Mouse (Mus musculus) cerebellum, adult 8-10 months (tissue): ENCODE results near the gene Gm5141.
A peak's percentile ranks its signal among the peaks of the same experiment; 100 is the strongest.
"Not testable (repeated sequence)": the region's sequence is repeated elsewhere in the genome, so short reads cannot be mapped to it uniquely, and the experiment has no call there.

Experiments
- DNase-seq: peaks from one replicate; pipeline ENCODE4 v3.0.0; 2022

Gm5141 gene

DNA sequence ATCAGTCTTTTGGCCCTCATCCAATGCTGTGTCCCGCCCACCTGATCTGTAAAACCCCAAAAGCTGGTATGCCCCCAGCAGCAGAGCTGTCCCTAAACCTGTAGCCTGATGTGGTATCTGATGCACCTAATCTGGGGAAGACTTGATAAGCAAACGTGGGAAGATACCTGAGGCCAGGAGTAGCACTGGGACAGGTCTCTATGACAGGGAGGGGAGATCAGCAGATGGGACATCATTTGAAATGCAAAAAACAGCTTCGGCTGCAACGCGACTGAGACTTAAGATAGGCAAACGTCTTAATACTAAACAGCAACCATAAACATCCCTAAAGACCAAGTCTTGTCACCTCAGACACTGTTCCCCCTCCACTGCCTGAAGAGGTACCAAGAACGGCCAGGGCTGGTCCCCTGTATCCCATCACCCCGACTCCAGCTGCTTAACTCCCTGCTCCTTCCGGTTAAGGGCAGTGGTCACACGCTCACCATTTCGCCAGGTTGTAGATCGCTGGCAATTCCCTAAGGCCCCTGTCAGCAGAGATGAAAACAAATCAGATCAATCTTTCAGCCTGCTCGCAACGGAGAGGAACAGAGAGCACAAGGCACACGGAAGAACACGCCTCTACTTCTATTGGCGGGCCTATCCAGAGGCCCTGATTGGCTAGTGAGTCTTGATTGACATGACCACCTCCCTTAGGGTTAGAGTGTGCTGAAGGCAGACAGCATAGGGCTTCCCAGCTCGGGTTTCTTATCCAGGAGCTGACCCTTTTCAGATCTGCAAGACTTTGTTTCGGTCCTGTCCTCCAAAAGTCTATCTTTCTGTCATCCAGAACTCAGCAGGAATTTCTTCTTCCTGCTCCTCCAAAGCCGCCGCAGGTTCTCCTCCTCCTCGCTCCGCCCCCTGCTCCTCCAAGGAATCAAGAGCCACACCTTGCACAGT, at the start of gene Gm5141:
TSS of gene Gm5141 (minus strand) at position 610 of the 936 bp plus-strand sequence.
- DNase-seq: peak; percentile 64

DNA sequence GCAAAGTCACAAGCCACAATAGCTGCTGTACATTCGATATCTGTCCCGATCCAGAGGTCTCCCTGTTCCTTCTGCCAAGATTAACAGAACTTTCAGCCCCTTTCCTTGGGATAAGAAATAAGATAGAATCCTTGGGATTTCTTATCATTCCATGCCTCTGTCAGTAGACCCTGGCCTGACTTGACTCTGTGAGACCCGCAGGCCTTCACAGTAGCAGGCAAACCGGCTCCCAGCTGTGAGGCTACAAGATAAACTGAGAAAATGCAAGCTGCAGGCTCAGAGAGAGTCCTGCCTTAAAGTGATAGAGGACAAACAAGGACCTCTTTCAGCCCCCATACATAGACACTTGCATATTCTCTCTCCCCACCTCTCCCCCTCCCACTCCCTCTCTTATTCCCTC, 47.7 kb upstream of the Gm5141 start:
- no peak for DNase-seq

DNA sequence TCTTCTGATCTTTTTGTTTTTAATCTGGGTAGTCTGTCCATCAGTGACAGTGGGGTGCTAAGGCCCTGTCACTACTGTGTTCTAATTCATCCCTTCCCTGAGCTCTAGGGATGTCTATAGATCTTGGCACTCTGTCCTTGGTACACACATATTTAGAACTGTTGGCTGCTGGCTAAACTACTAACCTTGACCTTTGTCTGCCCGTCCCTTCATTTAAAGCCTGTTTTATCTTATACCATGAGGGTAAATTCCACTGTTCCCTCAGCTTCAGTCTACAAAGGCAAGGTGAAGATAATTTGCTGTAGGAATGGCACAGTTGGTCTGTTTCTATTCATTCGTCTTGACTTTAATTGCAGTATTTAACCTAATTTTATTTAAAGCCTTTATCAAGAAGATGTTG, 46.6 kb upstream of the Gm5141 start:
- no peak for DNase-seq

DNA sequence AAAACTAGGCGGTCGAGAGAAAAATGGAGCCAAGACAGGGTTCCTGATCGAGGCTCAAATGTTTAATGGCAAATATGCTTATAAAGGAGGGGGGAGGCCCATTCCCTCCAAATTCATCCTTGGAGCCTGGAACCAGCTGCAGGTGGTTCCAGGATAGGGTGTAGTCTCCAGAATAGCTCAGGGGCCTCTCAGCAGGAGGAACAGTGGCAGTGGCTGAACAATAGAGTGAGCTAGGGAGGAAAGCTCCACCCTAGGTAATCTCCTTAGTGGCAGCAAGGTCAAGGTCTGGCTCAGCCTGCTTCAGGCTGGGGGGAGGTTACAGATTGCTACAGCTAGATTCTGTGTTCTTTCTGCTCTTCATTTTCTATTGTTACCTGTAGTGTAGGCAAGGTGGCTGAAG, 30.1 kb upstream of the Gm5141 start:
- not testable (repeated sequence) for DNase-seq

DNA sequence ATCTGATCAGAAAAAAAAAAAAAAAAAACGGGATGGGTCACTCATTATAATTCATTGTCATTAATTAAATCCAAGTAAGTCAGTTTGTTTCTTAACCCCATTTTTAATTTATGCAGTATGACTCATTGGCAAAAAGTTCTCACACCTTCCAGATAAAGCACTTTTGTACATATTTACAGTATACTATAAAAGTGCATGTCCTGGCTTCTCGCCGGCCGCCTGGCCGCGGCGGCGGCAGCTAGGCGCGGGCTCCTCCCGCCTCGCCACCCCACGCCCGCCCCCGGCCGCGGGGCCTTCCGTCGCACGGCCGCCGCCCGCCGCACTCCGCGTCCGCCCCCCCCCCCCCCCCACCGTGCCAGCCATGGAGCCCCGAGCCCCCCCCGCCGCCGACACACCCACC, 27.1 kb upstream of the Gm5141 start:
- no peak for DNase-seq

DNA sequence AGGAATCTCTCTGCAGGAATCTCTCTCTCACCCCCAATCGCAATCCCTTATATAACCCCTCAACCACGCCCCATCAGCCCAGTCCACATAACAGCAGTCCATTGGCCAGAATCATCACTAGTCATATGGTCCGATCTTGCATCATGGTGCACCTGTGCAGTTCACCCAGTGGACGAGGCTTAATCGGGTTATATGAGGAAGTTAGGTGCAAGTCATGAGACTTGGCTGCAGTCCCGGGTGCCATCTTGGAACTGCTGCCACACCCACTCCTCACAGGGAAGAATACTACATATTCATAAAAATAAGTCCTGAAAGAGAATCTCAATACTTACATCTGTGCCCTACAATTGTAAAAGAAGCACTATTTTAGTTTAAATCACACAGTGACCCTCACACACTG, 22.4 kb upstream of the Gm5141 start:
- not testable (repeated sequence) for DNase-seq

DNA sequence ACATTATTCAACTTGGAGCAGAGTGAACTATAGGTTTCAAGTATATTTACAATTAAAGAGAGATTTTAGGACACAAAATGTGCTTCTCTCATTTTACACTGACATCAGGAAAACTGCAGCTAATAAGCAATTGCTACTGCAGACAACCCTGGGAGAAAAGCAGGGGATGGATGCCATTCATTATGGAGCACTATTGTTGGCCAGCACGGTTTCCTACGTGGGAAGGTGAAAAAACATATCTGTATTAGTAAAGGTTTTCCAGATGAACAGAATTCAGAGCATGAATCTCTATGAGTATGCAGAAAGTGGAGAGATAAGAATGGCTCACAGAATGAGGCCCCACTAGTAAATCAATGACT, 506 bp upstream of the Gm5141 start:
- DNase-seq: not testable (repeated sequence)

DNA sequence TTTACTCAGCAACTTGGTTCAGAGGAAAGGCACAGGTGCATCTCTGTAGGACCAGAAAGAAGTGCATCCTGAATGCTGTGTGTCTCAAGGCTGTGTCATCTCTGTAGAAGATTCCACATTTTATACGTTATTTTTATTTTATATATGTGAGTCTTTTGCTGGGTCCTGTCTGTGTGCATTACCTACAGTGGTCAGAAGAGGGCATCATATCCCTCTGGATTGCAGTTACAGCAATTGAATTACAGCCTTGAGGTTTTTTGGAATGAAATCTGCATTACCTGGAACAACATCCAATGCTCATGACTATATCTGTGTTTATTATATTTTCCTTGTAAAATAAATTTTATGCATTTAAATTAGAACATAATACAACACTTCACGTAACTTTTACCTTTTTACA, 21.8 kb downstream of the Gm5141 start:
- not testable (repeated sequence) for DNase-seq

DNA sequence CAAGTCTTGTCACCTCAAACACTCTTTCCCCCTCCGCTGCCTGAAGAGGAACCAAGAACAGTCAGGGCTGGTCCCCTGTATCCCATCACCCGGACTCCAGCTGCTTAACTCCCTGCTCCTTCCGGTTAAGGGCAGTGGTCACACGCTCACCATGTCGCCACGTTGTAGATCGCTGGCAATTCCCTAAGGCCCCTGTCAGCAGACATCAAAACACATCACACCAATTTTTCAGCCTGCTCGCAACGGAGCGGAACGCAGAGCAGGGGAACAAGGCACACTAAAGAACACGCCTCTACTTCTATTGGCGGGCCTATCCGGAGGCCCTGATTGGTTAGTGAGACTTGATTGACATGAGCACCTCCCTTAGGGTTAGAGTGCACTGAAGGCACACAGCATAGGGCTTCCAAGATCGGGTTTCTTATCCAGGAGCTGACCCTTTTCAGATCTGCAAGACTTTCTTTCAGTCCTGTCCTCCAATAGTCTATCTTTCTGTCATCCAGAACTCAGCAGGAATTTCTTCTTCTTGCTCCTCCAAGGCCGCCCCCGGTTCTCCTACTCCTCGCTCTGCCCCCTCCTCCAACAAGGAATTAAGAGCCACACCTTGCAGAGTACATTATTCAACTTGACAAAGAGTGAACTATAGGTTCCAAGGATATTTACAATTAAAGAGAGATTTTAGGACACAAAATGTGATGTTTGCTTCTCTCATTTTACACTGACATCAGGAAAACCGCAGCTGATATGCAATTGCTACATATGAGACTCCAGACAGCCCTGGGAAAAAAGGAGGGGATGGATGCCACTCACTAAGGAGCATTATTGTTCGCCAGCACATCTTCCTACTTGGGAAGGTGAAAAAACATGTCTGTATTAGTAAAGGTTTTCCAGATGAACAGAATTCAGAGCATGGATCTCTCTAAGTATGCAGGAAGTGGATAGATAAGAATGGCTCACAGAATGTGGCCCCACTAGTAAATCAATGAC, 24.9 kb downstream of the Gm5141 start, which contains the start of gene Platr25:
TSS of gene Platr25 (minus strand) at position 278 of the 984 bp plus-strand sequence.
- DNase-seq: peak; percentile 27

DNA sequence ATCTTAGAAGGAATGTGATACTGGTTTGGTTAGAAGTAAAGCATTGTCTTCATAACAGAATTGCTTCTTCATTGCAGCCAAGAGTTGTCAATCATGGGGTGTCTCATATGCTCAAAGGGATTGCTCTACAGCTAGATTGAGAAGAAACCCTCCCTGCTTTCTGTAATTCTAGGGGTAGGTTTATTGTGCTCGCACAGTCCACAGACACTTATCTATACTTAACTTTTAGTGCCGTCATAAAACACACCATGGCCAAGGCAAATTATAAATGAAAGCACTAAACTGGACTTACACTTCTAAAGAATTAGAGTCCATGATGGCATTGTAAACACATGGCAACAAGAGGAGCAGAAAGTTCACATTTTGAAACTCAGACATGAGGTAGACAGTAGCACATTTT, 52.3 kb downstream of the Gm5141 start:
- DNase-seq: no peak
